21 mouse cellular contexts compared by ENCODE assay signal in the genomic region with DNA sequence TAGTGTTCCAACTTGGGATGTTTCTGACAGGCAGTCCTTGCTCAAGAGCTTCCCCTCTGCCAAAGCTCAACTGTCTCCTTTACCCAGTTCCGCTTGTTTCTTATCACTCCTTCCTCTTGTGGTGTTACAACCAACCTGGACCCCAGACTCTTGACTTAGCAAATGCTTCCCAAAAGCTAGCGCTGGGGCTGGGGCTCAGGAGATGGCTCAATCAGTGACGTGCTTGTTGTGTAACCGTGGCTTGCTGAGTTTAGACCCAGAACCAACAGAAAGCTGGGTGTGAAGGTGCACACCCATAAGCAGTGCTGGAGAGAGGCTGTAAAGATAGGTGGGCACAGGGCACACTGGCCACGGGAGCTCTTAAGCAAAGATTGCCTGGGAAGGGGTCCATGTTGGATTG. TPM values are rescaled to one million over a fixed set of nuclear protein-coding genes. Genes with fewer than 3 reads are reported as not detected.
DNase-seq lines count a peak whose midpoint lies in the region; ATAC-seq and TF ChIP-seq lines count a peak whose summit lies in the region.
"Had no signal": no experiment of that assay in that cellular context is flagged by ENCODE, and none has a peak within 500 bp of the region (broad histone marks: within the 10 kb centered on the region; RNA-seq: fewer than 3 reads in every experiment).

No protein-coding gene starts in this region.

- no peak for TF ChIP-seq EP300 in MEL (IDR thresholded peaks at IDR 0.05; ENCODE audit: low read depth in 1 of 2, low read length in 2 of 2)

- H3K4me1 ChIP-seq in MEL (ENCODE audit: control insufficient read depth in 1 of 2, insufficient read depth in 2 of 2, low read length in 2 of 2) = peaks cover 10 to 12% of the 10 kb centered on the region in 2 experiments
- no peaks in the 10 kb centered on the region for H3K4me1 ChIP-seq in neural tube, embryonic 15.5 days
- H3K4me1 ChIP-seq: forebrain, embryonic 15.5 days had no signal

- TF ChIP-seq RAD21 in MEL (IDR thresholded peaks at IDR 0.05; ENCODE audit: low read depth, low read length) = no peak

- no peak overlapping the region for H3K9ac ChIP-seq in MEL (ENCODE audit: control insufficient read depth, low read depth, low read length, poor library complexity, severe bottlenecking)
- H3K9ac ChIP-seq in neural tube, embryonic 15.5 days (replicated peaks) = no peak overlapping the region
- H3K9ac ChIP-seq: embryonic facial prominence, embryonic 13.5 days; forebrain, embryonic 15.5 days; liver, embryonic 13.5 days had no signal

- H3K27ac ChIP-seq in MEL (ENCODE audit: control insufficient read depth, low read depth, low read length) = no peak overlapping the region
- no peak overlapping the region for H3K27ac ChIP-seq in neural tube, embryonic 15.5 days (replicated peaks)
- H3K27ac ChIP-seq: embryonic facial prominence, embryonic 13.5 days; forebrain, embryonic 15.5 days; left cerebral cortex, adult 2 months; liver, embryonic 13.5 days had no signal

- no peak for TF ChIP-seq POLR2A in MEL (IDR thresholded peaks at IDR 0.05; ENCODE audit: control insufficient read depth in 1 of 2, insufficient read depth in 1 of 2, low read depth in 1 of 2, low read length in 2 of 2, poor library complexity in 1 of 2)

- H3K36me3 ChIP-seq in MEL (ENCODE audit: control insufficient read depth in 1 of 2, insufficient read depth in 2 of 2, low read length in 2 of 2) = peaks cover 0 to 15% of the 10 kb centered on the region in 2 experiments; a peak in 2 of 4 replicates
- H3K36me3 ChIP-seq in neural tube, embryonic 15.5 days = no peaks in the 10 kb centered on the region
- H3K36me3 ChIP-seq: embryonic facial prominence, embryonic 13.5 days; forebrain, embryonic 15.5 days; liver, embryonic 13.5 days had no signal

- H3K27me3 ChIP-seq in MEL (ENCODE audit: control insufficient read depth in 1 of 2, insufficient read depth in 2 of 2, low read length in 2 of 2) = no peaks in the 10 kb centered on the region
- H3K27me3 ChIP-seq in neural tube, embryonic 15.5 days (replicated peaks) = no peaks in the 10 kb centered on the region
- H3K27me3 ChIP-seq: embryonic facial prominence, embryonic 13.5 days; forebrain, embryonic 15.5 days; liver, embryonic 13.5 days had no signal

- no peaks in the 10 kb centered on the region for H3K9me3 ChIP-seq in MEL (replicated peaks; ENCODE audit: insufficient read depth, low read length)
- no peaks in the 10 kb centered on the region for H3K9me3 ChIP-seq in neural tube, embryonic 15.5 days (replicated peaks)
- H3K9me3 ChIP-seq: embryonic facial prominence, embryonic 13.5 days; forebrain, embryonic 15.5 days; liver, embryonic 13.5 days had no signal

- no peak for TF ChIP-seq CTCF in MEL (IDR thresholded peaks at IDR 0.05 in 2 of 3, conservative IDR thresholded peaks at IDR 0.05 in 1 of 3; ENCODE audit: control insufficient read depth in 1 of 3, insufficient read depth in 1 of 3, low read depth in 2 of 3, low read length in 3 of 3, poor library complexity in 1 of 3, severe bottlenecking in 1 of 3)

- H3K79me2 ChIP-seq in MEL (ENCODE audit: control insufficient read depth, insufficient read depth, low read length, poor library complexity) = peaks cover 6% of the 10 kb centered on the region; the same call in 1 of the 2 replicates

- ATAC-seq in hematopoietic stem cell, adult 5-6 weeks (replicated peaks in 1 of 2; ENCODE audit: insufficient read depth in 1 of 2, low FRiP score in 2 of 2, low TSS enrichment in 1 of 2, low read depth in 1 of 2, poor library complexity in 2 of 2, severe bottlenecking in 2 of 2) = peak; percentile 65 to 86; a peak in 3 of 4 replicates
- peak; percentile 41; the same call in 1 of the 2 replicates for ATAC-seq in megakaryocyte-erythroid progenitor cell, adult 5-6 weeks (replicated peaks; ENCODE audit: low FRiP score, low TSS enrichment, poor library complexity, severe bottlenecking)
- no peak for ATAC-seq in neural tube, embryonic 15.5 days (ENCODE audit: low FRiP score)
- no peak for ATAC-seq in erythroblast, adult 5-6 weeks (replicated peaks; ENCODE audit: low FRiP score, poor library complexity, severe bottlenecking)
- ATAC-seq: activated CD4-positive, CD25-positive, alpha-beta regulatory T cell, adult 4 months; forebrain, embryonic 15.5 days; midbrain, embryonic 16.5 days had no signal

- no peak overlapping the region for H3K4me2 ChIP-seq in neural tube, embryonic 15.5 days
- H3K4me2 ChIP-seq: embryonic facial prominence, embryonic 13.5 days; forebrain, embryonic 15.5 days; liver, embryonic 13.5 days had no signal

- WGBS in neural tube, embryonic 15.5 days = 94% methylated on average over 5 of the region's 5 CpGs

- peak; percentile 89 for DNase-seq in 416B (ENCODE audit: low read depth)
- DNase-seq in MEL (ENCODE audit: low read depth, low spot score) = peak; percentile 30
- DNase-seq in kidney, adult 18-20 months = no peak
- DNase-seq: adrenal gland, postnatal 36 days; cerebellum, adult 2 months; gastrocnemius, postnatal 25 days; kidney, adult 9 months; kidney, postnatal 36 days; left cerebral cortex, postnatal 4 days; liver, embryonic 13.5 days; right cerebral cortex, adult 18-20 months; thymus, postnatal 25 days had no signal

- no peak overlapping the region for H3K4me3 ChIP-seq in MEL (ENCODE audit: control insufficient read depth in 1 of 2, insufficient read depth in 1 of 2, low read depth in 2 of 2, low read length in 2 of 2)
- no peak overlapping the region for H3K4me3 ChIP-seq in neural tube, embryonic 15.5 days (replicated peaks)
- H3K4me3 ChIP-seq: embryonic facial prominence, embryonic 13.5 days; forebrain, embryonic 15.5 days; left cerebral cortex, adult 2 months; liver, embryonic 13.5 days had no signal

TF ChIP-seq in MEL, 35 proteins besides CTCF, POLR2A, EP300 and RAD21:
- TF ChIP-seq E2F4 (IDR thresholded peaks at IDR 0.05; ENCODE audit: borderline replicate concordance, low read depth, low read length) = no peak
- TF ChIP-seq SMC3 (IDR thresholded peaks at IDR 0.05; ENCODE audit: low read depth, low read length) = no peak
- TF ChIP-seq ZMIZ1 (IDR thresholded peaks at IDR 0.05; ENCODE audit: low read depth, low read length) = no peak
- no peak for TF ChIP-seq ETS1 (IDR thresholded peaks at IDR 0.05; ENCODE audit: low read depth, low read length)
- no peak for TF ChIP-seq NRF1 (IDR thresholded peaks at IDR 0.05; ENCODE audit: insufficient read depth, low read depth, low read length, poor library complexity, severe bottlenecking)
- TF ChIP-seq MYC (IDR thresholded peaks at IDR 0.05; ENCODE audit: low read depth, low read length) = no peak
- no peak for TF ChIP-seq TBP (IDR thresholded peaks at IDR 0.05; ENCODE audit: low read depth, low read length)
- no peak for TF ChIP-seq RCOR1 (IDR thresholded peaks at IDR 0.05; ENCODE audit: low read depth, low read length)
- no peak for TF ChIP-seq SIN3A (IDR thresholded peaks at IDR 0.05; ENCODE audit: low read length)

RNA-seq across cellular contexts. Expression of gene Atrn, which starts 23.7 kb away (rescaled TPM):
- 5.7 and 6.3 TPM in 2 replicates for total RNA-seq in MEL (2012; rRNA removed)
- polyA plus RNA-seq in MEL (2012; ENCODE audit: insufficient read depth in 1 of 2, insufficient read length in 2 of 2, low read depth in 1 of 2, low replicate concordance in 2 of 2, missing spikeins in 1 of 2) = 10 to 100 TPM in 1 of 2 experiments, 1 to 10 TPM in 1; 9.2 to 28.2 TPM
- 9.1 and 17.9 TPM in 2 replicates for total RNA-seq in hematopoietic stem cell, adult 5-6 weeks (2017)
- 11.3 and 17.0 TPM in 2 replicates for total RNA-seq in megakaryocyte-erythroid progenitor cell, adult 5-6 weeks (2014; fragmentation: Nextera tagmentation)
- total RNA-seq in megakaryocyte-erythroid progenitor cell, adult 5-6 weeks (2017) = 7.8 and 10.5 TPM in 2 replicates
- polyA plus RNA-seq in neural tube, embryonic 15.5 days (2015; fragmentation: Nextera tagmentation; extraction: Ambion mirVana) = 12.5 and 13.7 TPM in 2 replicates
- 9.0 and 18.8 TPM in 2 replicates for total RNA-seq in erythroblast, adult 5-6 weeks (2015; ENCODE audit: low replicate concordance)
- 6.5 and 8.4 TPM in 2 replicates for total RNA-seq in erythroblast, adult 5-6 weeks (2017; ENCODE audit: low replicate concordance)

RNA-seq across cellular contexts. Expression of gene 4930402H24Rik, which starts 23.8 kb away (rescaled TPM):
- total RNA-seq in MEL (2012; rRNA removed) = 5.4 and 6.1 TPM in 2 replicates
- polyA plus RNA-seq in MEL (2012; ENCODE audit: insufficient read depth in 1 of 2, insufficient read length in 2 of 2, low read depth in 1 of 2, low replicate concordance in 2 of 2, missing spikeins in 1 of 2) = 1 to 10 TPM in 1 of 2 experiments, not detected in 1; 6.2 TPM
- total RNA-seq in hematopoietic stem cell, adult 5-6 weeks (2017) = 9.4 and 12.3 TPM in 2 replicates
- total RNA-seq in megakaryocyte-erythroid progenitor cell, adult 5-6 weeks (2014; fragmentation: Nextera tagmentation) = 22.4 and 37.8 TPM in 2 replicates
- 7.5 and 12.6 TPM in 2 replicates for total RNA-seq in megakaryocyte-erythroid progenitor cell, adult 5-6 weeks (2017)
- 75.5 and 85.3 TPM in 2 replicates for polyA plus RNA-seq in neural tube, embryonic 15.5 days (2015; fragmentation: Nextera tagmentation; extraction: Ambion mirVana)
- 2.7 and 4.2 TPM in 2 replicates for total RNA-seq in erythroblast, adult 5-6 weeks (2015; ENCODE audit: low replicate concordance)
- total RNA-seq in erythroblast, adult 5-6 weeks (2017; ENCODE audit: low replicate concordance) = 3.1 and 8.2 TPM in 2 replicates

Comparison
In these comparisons a context has a peak if more than half of its experiments do, and no peak if none do; other contexts are left out.
1. ATAC-seq: peak in hematopoietic stem cell, adult 5-6 weeks (2 of 2) and megakaryocyte-erythroid progenitor cell, adult 5-6 weeks (single experiment); none in neural tube, embryonic 15.5 days (single experiment) and erythroblast, adult 5-6 weeks (single experiment).